Mouse (Mus musculus) lung, adult 18-20 months (tissue): ENCODE measurements around the gene Prrg1.
"Not testable (repeated sequence)": the region's sequence is repeated elsewhere in the genome, so short reads cannot be mapped to it uniquely, and the experiment has no call there.

Experiments used
- DNase-seq, 2 experiments: peaks; one replicate each; pipeline ENCODE4 v3.0.0; 2022; ENCODE audit warnings: mixed read lengths in 2 of 2

Prrg1 gene

DNA sequence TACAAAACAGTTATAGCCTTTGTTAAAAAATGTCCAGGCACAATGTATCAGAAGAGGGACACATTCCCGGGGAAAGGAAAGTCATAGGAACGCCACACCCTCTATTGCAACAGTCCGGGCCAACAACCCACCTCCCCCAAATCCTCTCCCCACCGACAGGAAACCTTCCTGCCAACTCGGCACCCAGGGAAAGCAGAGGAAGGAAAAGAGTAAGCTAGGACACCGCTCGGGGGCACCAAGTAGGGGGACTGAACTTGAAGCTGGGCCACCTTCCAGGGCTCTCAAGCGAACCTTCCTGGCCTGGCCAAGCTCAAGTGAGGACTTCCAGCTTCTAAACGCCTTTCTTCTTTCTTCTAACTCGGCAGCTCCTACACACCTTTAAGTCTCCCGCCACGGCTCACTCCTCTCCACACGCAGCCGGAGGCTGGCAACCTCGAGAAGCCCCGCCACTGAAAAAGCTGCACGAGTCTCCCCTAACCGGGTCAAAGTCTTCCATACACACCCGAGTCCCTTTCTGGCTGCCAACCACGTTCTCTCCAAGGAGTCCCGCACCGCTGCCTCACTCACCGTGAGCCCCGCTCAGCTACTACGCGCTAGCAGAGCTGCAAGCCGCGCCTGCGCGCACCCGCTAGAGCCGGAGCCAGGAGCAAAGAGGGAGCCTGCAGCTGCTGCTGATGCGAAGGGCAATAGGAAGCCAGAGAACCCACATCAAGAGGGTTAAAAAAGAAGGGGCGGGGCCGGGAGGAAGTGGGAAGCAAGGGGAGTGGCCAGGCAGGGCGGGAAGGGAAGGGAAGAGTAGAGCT is at the start of gene Prrg1:
Gene Prrg1, minus strand, starts transcription at position 695 of the 803 bp plus-strand sequence.
- DNase-seq: peak; percentile 71 to 83

DNA sequence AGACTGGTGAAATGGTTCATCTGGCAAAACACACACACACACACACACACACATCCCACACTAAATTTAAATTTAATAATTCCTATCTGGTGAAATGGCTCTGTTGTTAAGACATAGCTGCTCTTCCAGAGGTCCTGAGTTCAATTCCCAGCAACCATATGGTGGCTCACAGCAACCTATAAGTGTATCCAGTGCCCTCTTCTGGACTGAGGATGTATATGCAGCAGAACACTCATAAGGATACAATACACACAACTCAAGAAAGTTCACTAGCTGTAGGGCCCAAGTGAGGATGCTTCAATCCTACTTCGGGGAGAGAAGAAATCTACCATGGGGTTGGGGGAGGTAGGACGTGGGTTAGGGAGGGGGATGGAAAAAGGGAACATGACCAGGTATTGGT is 22.1 kb upstream of the Prrg1 start:
- no peak for DNase-seq

DNA sequence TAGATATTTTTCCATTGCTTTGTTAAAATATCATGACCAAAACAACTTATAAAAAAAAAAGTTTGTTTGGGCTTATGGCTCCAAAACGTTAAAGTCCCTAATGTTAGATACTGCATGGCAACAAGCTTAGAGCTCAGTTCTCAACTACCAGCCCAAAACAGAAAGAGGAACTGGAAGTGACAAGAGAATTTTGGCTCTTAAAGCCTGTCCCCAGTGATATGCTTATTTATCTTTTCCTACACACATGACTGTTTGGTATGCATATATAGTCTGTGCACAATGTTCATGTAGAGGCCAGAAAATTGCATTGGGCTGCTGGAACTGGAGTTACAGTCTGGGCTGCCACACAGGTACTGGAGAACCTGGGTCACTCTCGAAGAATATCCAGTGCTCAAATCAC is 9.4 kb upstream of the Prrg1 start:
- no peak for DNase-seq

DNA sequence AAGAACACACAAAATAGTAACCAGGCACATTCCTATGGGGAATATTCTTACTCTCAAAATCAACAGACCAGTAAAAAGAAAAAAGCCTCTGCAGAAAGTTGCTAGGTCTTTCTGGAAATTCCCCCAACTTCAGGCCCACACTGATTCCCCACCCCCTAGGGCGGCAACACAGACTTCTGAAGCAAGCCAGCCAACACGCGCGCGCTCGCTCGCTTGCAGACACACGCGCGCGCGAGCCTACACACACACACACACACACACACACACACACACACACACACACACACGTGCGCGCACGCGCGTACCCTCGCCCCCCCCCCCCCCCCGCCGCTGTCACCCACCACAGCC is 868 bp downstream of the Prrg1 start:
- DNase-seq: peak; percentile 36 to 60

DNA sequence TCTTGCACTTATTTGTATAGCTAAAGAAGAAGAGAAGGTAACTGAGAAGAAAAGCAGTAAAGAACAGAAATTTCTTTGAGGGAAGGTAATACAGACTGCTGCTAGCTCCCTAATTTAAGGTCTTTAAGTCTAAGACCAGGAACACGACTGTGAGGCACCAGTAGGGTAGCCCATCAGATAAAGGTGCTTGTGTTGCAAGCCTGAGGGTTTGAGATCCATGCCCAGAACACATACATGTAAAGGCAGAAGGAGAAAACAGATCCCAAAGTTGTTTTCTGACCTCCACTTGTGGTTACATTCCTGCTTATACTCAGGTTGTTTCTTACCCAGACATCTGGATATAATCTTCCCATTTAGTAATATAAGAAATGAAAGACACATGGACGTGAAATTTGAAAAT is 20.2 kb downstream of the Prrg1 start:
- no peak for DNase-seq

DNA sequence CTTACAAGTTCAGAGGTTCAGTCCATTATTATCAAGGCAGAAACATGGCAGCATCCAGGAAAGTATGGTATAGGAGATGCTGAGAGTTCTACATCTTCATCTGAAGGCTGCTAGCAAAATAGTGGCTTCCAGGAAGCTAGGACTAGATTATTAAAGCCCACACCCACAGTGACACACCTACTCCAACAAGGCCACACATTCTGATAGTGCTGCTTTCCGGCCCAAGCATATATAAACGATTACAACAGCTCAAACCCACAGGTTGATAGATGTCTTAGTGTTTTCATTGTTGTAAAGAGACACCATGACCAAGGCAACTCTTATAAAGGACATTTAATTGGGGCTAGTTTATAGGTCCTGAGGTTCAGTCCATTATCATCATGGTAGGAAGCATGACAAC is 30.3 kb downstream of the Prrg1 start:
- DNase-seq: no peak

DNA sequence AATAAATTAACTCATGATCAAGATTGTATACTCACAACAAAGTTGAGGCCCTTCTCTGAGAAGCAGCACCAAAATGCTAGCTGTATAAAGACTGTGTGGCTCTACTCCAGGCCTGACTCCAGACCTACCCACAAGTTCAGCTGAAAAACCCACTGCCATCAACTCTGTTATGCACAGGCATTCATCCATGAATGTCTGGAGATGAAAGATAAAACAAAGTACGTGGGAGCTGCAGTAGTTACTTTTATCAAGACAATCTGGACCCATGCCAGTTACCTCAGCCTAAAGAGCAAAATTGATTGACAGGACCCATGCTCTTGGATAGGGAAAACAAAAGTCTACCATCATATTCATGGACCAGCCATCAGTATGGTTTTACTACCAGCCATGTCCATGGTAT is 31.0 kb downstream of the Prrg1 start:
- no peak for DNase-seq

DNA sequence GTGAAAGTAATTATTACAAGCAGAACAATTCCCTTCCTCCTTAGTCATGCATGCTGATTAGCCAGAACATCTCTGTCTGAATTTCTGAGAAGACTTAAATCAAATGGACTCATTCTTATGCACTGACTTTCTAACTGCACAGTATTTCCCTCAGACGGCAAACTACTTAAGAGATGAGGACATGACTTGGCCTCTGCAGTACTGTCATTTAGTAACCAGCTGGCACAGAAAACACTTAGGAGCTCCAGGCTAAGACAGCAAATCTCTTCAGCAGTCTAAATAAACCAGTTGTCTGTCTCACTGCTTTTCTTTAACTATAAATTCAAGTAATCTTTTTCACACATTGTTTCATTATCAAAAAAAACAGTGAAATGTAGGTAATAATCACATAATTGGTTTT is 36.0 kb downstream of the Prrg1 start:
- peak in 1 of 2 experiments; percentile 3 for DNase-seq

DNA sequence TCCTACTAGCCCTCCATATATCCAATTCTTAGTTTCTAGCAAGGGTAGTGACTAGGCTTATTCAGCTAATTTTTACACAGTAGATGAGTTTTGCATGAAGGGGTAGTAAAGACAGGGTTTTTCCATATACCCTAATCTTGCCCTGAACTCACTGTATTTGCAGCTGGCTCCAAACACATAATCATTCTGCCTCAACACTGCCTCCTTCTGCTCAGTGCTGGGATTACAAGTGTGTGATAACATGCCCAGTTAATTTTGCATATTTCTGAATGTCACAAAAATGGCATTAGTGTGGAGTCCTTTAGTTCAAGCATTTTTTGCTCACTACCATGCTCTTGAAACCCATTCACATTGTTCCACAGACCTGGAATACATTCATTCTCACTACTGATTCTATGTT is 44.0 kb downstream of the Prrg1 start:
- DNase-seq: no peak

DNA sequence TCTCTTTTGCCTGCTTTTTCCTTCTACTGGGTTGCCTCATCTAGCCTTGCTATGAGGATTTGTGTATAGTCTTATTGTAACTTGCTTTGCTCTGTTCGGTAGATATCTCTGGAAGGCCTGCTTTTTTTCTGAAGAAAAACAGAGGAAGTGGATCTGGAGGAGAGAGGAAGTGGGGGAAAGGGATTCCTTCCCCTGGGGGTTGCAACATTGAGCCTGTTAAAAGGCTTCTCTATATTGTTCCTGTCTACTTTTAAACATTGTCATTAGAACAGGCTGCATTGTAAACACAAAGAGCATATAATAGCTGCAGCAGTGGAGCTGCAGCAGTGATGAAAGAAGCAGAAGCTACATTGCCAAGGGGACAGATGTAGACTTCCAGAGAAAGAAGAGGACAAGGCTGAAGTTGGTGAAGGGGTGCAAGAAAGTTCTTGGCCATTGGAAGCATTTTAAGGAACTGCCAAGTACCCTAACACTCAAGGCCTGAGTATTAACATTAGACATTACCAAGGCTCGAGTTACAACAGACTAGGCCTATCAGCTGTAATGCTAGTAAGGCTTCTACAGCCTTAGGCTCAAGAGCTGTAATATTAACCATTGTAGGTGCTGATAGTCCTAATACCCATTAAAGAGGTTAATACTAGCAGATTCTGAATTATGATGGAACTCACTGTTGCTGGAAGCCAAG is 44.9 kb downstream of the Prrg1 start:
- no peak for DNase-seq

DNA sequence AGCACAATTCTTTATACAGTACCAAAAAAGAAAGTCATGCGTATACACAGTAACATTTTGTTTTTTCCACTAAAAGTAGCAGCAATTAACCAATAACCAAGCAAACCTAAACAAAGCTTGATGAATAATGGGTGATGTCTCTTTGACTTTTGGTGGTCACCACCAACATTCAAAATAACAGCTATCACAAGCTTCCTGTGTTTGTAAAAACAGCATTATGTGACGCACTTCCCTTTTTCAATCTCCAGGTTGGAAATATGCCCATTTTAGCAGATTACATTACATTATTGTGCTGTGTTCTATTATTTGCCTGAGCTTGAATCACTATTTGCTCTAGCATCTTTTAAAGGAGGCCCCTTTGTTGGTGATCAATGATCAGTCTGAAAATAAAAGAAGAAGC is 65.4 kb downstream of the Prrg1 start:
- no peak for DNase-seq

DNA sequence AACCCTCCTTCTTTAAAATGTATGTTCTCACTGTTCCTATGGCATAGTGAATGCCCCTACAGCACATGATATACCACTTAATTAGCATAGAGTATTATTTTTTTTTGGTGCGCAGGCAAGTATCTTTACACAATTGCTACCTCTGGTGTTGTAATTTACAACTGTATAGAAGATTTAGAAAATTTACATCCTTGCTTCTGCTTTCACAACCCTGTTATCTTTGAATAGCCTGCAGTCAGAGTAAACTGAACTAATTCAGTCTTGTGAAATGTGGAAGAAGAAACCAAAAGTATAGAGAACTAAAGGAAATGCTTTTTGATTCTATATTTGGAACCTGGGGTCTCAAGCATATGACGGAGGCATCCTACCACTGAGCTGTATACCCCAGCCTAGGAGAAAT is 100.7 kb downstream of the Prrg1 start:
- no peak for DNase-seq

DNA sequence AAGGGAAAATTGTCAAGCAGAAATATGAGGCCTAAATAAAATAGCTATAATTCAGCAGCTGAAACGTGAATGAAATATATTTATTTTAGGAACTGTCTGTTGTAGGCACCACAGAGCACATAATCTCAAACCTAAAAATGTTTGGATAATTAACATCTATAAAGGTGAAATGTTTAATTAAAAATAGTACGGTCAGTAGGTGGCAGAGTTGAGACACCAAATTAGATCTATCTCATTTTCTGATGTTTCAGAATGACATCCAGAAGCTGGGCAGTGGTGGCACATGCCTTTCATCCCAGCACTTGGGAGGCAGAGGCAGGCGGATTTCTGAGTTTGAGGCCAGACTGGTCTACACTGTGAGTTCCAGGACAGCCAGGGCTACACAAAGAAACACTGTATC is 104.0 kb downstream of the Prrg1 start:
- DNase-seq: no peak

DNA sequence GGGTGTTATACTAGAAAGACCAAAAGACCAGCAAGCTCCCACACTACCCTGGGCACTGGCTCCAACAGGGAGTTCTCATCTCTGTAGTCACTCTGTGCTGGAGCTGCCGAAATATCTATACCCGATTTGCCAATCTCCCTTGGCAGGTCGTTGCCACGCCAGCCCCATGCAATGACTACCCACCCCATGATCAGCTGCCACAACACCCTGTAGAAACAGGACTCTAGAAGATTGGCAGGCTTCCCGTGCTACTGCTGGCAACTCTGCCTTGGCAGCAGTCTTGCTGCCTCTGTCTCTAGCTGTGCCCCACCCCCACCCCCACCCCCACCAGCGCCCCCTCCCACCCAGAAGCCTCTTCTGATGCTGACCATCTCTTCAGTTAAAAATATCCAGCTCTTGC is 149.3 kb downstream of the Prrg1 start:
- no peak for DNase-seq

DNA sequence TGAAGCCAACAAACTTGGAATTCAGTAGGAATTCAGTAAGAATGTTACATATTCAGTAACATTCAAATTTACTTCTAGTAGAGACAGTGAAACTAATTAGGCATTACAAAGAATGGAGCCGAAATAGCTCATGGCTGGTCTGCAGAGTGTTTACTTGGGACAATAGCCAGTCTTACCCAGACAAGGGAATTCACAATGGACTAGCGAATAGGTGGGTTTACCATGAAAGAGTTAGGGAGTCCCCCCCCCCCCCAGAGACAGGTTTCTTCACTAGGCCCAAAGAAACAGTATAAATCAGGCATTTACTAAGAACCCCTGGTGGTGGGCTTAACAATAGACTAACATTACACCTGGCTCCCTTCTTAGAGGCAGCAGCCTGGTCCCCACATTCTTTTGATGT is 180.3 kb downstream of the Prrg1 start:
- DNase-seq: not testable (repeated sequence)
